Mouse (Mus musculus): ENCODE results near the gene Lman1l.

The Lman1l gene

DNA sequence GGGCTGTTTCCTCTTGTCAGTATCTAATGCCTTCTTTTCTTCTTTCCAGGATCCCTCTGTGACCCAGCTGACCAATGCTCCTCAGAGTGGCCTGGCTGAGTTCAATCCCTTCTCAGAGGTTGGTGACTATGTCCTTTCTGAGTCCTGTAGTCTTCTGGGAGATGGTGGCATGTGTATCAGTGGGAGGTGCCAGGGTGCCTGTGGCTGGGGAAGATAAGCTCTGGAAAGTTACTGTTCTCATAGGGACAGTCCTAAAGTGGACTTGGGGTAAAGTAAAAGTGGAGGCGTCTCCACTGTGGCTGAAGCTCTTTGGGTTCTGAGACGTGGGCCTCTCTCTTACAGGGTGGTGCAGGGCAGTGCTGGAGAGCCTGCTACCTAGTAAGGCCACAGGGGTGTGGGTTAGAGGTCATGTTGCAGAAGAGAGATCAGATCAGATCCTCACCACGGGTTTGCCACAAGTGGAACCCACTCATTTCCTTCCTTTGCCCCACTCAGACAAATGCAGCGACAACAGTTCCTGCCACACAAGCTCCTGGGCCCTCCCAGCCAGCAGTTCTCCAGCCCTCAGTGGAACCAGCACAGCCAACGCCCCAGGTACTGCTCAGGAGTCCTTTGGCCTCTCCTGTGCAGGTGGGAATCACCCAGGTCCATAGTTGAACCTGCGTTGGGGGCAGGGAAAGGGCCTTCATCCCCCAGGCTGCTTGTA is 43.3 kb downstream of the Lman1l start:
- DNase-seq (ENCODE audit: low spot score) = no peak

DNA sequence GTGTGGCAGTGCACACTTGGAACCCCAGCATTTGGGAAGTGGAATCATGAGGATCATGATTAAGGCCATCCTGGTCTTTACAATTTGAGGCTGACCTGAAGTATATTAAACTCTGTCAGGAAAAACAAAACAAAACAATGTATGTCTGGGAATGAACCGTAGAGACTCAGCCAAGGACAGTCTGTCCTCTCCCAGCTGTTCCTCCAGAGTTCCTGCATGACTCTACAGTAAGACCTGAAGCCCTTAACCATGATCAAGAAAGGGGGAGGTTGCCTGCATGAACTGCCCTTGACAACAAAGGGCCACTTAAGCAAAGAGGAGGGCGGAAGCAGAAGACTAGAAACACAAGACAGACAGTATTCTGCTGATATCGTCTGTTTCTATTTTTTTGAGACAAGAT is 45.0 kb downstream of the Lman1l start:
- DNase-seq (ENCODE audit: low spot score) = no peak

DNA sequence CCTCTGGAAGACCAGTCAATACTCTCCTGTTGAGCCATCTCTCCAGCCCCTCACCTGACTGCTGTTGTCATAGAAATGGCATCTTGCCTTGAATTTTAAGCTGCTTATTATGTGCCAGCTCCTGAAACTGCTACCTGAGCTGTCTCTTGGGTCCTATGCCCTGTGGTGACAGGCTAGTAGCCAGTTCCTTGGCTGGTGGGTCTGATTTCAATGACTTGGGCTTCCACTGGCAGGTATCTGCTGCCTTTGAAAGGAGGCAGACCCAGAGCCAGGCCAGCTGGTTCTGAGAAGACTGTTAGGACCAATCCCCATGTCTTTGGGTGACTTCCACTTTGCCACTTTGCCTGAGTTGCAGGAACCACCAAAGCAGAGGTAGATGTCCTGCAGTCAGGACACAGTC is 46.2 kb downstream of the Lman1l start:
- DNase-seq (ENCODE audit: low spot score) = no peak

DNA sequence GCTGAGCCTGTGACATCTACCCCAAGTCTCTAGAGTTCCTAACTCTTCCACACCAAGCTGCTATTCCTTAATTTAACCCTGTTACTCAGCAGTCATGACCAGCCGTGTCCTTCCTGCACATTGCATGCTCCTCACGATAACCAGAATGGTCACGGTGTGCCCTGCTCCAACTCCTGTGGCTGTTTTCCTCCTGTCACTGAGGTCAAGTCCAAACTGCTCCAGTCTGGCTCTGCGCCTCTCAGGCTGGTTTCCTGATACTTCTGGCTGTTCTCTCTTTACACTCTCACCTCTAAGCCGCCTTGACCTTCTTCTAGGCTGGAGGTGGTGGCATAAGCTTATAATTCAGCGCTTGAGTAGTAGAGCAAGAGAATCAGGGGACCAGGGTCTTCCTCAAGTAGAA is 52.1 kb downstream of the Lman1l start:
- DNase-seq (ENCODE audit: low spot score) = no peak

DNA sequence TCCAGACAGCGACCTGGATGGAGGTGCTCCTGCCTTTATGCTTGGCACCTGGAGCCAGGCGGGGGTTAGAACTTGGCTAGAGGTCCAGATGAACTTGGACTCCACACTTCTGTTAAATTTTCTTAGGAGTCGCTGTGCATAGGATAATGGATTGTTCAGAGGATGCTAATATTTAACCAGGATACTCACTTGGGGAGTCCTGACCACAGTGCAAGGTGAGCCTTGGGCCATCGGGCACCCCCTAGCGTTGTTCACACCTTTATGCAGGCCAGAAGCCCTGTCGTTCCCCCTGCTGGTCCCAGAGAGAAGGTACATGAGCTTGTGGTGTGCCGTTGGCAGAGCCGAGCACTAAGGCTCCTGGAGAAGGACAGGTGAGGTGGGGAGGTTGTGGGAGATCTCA is 53.7 kb downstream of the Lman1l start:
- no peak for DNase-seq (ENCODE audit: low spot score)

DNA sequence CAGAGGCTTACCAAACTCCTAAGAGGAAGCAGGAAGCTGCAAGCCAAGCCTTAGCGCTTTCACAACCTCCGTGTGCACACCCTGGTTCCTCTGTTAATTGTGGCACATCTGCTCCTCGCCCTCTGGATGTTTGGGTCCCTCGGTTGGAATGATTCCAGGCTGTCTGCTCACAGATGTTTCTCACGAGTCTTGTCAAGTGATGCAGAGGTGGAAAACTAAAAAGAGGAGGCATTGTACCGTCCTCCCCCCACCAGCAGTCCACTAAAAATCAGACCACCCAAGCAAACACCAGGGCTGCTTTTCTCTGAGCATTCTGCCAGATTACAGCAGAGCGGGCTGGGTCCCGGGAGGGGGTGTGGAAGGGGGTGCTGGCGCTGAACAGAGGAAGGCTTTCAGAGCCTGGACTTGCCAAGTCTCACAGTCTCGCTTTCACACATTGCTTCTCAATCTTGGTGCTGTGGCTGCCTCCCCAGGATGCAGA is 54.8 kb downstream of the Lman1l start:
- DNase-seq (ENCODE audit: low spot score) = no peak

DNA sequence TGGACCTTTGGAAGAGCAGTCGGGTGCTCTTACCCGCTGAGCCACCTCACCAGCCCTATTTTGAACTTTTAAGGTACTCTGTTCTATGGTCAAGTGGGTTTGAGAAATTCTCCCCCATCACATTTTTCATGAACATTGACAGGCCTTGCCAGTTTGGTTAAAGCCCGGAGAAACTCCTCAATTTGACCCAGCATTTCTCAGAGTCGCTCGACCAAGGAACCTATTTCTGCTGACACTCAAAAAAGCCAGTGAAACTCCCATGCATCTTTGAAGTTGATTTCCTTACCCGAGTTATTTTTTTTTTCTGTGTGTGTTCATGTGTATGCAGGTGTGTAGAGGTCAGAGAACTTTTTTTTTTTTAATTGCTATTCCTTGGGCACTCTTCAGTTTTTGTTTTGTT is 56.0 kb downstream of the Lman1l start:
- no peak for DNase-seq (ENCODE audit: low spot score)

DNA sequence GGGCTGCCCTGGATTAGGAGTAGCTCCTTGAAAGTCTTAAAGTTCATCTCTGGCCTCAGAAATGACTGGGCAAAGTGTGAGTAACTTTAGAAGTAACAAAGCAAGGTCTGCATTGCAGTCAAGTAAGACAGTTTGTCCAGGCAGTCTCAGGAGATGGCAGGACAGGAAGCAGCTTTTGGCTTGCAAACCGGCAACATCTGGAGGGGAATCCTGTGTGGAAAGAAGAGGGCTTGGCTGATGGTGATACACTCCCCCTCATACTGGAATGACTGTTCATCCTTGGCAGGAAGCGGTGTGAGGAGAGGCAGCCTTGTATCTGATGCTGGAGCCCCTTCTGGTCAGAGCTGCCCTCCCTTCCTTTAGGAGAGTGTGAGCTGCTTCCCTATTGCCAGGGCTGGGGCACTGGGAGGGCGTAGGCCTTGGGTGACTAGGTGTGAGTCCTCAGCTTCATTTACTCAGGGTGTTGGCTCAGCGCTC is 57.6 kb downstream of the Lman1l start:
- DNase-seq (ENCODE audit: low spot score) = no peak

DNA sequence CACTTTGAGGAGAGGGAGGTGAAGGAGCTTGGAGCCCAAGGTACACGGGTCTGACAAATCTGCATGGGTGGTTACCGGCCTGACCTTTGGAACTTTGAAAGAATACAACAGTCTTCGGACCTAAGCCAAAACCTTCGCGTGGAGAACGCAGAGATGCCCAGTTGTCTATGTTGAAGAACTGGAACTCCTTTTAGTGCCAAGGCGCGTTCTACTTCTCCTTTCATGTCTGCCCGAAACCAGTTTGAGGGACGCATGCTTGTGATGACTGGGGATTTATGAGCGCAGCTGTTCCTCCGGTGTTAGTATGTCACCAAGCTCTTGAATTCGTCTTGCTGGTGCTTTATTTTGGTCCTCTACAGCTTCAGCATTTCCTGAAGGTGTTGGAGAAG is 58.9 kb downstream of the Lman1l start:
- no peak for DNase-seq (ENCODE audit: low spot score)

DNA sequence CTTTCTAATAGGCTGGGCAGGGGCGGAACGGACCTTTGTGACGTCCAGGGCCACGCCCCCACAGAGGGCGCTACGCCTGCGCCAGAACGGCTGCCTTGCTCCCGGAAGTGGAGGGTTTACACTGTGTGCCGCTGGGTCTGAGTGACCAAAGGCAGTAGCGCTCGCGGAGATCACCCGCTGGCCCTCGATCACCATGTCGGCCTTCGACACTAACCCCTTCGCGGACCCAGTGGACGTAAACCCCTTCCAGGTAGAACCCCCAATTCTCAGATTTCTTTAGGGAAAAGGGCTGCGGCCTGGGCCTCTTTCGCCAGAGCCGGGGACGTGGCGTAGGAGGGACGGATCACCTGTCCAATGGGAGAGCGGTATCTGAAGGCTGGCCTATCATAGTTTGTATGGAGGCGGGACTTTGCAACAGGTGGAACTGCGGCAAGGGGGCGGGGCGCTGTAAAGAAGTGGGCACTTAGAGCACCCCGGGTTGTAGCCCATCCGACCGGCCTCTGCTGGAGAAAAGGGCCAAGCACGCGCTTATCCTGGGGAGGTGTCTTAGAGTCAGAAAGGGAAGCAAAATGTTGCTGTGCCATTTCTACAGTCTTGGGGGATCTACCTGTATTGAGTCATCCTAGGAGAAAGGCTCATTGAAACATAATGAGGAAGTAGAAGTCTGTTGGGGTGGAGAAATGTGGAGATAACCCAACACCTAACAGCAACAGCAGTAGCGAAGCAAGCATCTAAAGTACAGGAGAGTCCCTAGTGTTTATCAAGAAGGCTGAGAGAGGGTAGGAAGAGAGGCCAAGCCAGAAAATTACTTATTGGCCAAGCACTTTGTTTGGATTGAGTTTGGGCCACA is 59.5 kb downstream of the Lman1l start, which contains the start of gene Scamp2:
Gene Scamp2, plus strand, starts transcription at position 83 of the 850 bp plus-strand sequence.
- peak; percentile 63 for DNase-seq (ENCODE audit: low spot score)

DNA sequence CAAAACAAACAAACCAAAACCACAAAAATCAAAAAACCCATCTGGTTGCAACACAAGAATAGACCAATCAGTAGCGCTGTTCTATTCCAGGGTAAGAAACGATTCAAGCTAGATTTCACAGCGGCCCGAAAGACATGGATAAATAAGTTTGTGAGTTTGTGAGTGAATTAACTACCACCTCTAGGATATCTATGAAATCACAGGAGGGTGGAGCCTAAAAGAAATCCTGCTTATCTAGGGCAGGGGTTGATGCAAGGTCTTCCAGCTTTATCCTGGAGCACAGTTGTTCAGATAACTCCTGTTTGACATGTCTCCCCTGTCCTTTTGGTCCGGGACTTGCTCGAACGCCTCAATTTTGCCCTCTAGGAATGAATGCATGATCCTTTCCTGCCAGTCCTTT is 60.3 kb downstream of the Lman1l start:
- DNase-seq (ENCODE audit: low spot score) = no peak

DNA sequence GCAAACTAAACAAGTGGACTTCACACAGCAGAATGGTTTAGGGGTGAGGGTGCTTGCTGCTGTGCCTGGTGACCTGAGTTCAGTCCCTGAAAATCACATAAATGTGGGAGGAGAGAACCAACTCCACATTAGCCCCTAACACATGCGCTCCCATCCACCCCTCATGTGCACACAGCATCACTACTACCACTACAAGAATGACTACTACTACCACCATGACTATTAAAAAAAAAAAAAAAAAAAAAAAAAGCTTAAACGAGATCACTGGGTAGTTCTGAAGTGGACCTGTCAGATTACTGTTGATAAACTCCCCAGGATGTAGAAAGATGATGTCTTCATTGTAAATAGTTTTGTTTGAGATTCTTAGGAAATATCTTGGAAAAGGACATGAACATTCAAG is 61.0 kb downstream of the Lman1l start:
- no peak for DNase-seq (ENCODE audit: low spot score)

DNA sequence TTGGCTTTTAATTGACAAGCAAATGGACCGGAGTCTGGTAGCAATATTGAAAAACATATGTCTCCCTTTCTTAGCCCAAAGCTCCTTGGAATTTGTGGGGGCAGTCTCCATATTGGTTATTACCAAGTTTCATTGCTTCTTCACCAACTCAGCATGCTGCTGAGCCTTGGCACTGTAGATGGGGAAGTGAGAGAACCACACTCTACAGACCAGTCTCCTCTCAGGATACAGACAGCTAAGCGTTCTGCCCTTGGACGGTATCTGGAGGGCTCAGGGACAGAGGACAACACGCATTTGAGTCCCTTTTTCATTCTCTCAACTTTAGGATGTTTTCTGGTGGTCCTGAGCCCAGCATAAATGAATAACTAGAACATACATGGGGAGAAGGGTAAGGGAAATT is 61.9 kb downstream of the Lman1l start:
- no peak for DNase-seq (ENCODE audit: low spot score)

DNA sequence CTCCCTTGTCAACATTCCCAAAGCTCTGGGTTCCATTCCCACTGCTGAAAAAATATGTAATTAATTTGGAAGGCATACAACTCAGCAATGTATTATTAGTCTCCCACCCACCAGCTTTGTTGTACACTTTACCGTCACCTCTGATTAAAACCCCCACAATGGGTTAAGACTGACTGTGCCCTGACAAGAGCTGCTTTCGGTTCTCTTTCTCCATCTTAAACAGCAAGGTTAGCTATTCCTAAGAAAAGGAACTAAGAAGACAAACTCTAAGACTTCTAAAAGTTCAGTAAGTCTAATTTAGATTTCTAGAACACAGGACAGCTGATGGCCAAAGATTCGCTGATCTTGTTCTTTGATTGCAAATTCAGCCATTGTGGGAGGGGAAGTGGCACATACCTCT is 63.4 kb downstream of the Lman1l start:
- DNase-seq (ENCODE audit: low spot score) = no peak

Measured in urinary bladder, postnatal 10 days (tissue).